Mouse (Mus musculus) embryonic facial prominence, embryonic 10.5 days (tissue): ENCODE results near the gene Plk3. TPM values are rescaled to one million over a fixed set of nuclear protein-coding genes. Genes with fewer than 3 reads are reported as not detected.

ENCODE experiments used
- DNase-seq: peaks from one replicate; pipeline ENCODE4 v3.0.0-alpha.2; 2017; ENCODE audit warnings: low spot score
- H3K27ac ChIP-seq: fragments of 300-500 bp; sonication (generic); replicated peaks from 2 replicates; pipeline ENCODE4 v1.5.1; 2016; ENCODE audit warnings: mild to moderate bottlenecking
- H3K27me3 ChIP-seq: fragments of 300-500 bp; sonication (generic); replicated peaks from 2 replicates; pipeline ENCODE4 v1.6.1; 2016; ENCODE audit warnings: low read depth, mild to moderate bottlenecking; ENCODE audit not compliant: poor library complexity, severe bottlenecking
- H3K36me3 ChIP-seq: fragments of 300-500 bp; sonication (generic); replicated peaks from 2 replicates; pipeline ENCODE4 v1.6.1; 2016; ENCODE audit warnings: mild to moderate bottlenecking, moderate library complexity
- H3K4me1 ChIP-seq: fragments of 300-500 bp; sonication (generic); 2 replicates; pipeline ENCODE4 v1.6.1; 2016
- H3K4me3 ChIP-seq: fragments of 300-500 bp; sonication (generic); 2 replicates; pipeline ENCODE4 v1.5.1; 2016; ENCODE audit warnings: mild to moderate bottlenecking, moderate library complexity
- H3K9me3 ChIP-seq: fragments of 300-500 bp; sonication (generic); 2 replicates; pipeline ENCODE4 v1.6.1; 2016; ENCODE audit warnings: mild to moderate bottlenecking
- WGBS: fragments of 180-500 bp; shearing (Covaris S2); methylation state at CpG from one replicate; pipeline ENCODE4 v1.1.7; 2016; 5-methylcytosine and 5-hydroxymethylcytosine counted together
- polyA plus RNA-seq: library from polyadenylated mRNA; unstranded; fragments of >200 nt; fragmentation: Nextera tagmentation; extraction: Ambion mirVana; gene quantifications from 2 replicates; pipeline ENCODE4 v1.2.1, GENCODE M21; 2016

The Plk3 gene
- polyA plus RNA-seq, 1 experiment from 2014 or later = 7.9 TPM

DNA sequence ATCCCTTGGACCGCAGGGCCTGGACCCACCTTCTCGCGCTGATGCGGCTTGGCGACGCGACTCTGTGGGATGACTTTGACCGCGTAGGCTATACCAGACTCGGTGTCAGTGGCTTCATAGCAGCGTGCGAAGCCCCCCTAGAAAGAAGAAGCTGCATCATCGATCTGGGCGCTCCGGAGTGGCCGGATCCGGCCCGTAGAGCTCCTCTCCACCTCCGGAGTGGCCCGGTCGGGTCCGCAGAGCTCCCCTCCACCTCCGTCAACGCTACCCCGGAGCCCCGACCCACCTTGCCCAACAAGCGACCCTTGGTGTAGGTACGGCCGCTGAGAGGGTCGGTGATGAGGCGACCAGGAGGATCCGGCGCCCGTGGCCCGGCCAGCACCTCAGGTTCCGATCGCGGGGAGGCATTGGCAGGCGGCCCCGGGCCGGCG, 382 bp downstream of the Plk3 start:
- peaks cover 30% of the 10 kb centered on the region for H3K36me3 ChIP-seq
- under 1% methylated on average over 42 of the region's 42 CpGs for WGBS
- H3K4me1 ChIP-seq = peaks cover 54% of the 10 kb centered on the region
- peaks cover 45% of the 10 kb centered on the region for H3K27me3 ChIP-seq
- DNase-seq = no peak
- H3K9me3 ChIP-seq = no peaks in the 10 kb centered on the region
- peak overlapping the region; percentile 92 for H3K4me3 ChIP-seq
- H3K27ac ChIP-seq = peak overlapping the region; percentile 83

DNA sequence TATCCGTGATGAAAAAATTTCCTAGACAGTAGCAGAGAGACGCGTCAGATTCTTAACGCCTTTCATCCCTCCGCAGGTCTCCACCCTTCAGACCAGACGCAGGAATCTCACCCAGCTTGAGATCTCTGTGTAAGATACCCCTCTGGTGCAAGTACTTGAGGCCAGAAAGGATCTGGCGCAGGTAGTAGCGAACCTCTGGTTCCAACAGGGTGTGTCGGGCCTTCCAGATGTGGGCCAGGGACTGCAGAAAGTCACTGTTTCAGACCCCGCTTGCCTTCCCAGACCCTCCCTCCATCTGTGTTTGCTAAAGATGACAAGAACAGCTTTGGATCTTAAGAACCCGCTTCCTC, 994 bp downstream of the Plk3 start:
- 3% methylated on average over 11 of the region's 11 CpGs for WGBS
- H3K27me3 ChIP-seq = peaks cover 45% of the 10 kb centered on the region

DNA sequence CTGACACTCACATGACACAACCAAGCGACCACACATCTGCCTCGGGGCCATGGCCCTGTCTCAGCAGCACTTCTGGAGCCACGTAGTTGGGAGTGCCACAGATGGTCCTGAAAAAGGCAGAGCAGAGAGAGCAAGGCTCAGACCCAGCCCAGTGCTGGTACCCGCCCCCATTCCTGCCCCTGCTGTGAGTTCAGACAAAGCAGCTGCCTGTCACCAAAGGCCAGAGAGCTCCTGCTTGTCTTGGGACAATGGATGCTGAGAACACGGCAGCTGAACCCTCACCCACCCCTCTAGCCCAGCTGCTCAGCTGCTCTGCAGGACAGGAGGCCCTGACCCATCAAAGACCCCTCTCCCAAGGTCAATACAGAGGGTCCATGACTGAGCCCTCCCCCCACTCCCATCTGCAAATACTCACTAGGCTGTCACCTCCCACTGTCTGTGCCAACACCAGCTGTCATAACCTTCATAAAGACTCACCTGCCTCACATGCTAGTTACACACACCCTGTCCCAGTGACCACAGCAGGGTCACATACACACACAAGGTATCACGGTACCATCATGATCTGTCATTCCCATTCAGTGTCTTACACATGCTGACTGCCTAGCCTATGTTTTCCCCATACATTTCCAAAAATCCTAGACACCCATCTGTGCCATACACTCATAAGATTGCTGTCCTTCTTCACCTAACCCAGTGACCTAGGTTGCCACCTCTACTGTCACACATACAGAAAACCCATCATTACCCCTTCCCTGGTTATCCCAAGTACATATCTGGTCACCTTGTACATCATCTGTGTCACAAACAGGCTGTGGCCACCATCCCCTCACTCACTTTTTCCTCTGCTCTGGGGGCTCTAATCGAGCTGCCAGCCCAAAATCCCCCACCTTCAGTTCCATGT, 1.6 kb downstream of the Plk3 start:
- peak; percentile 72 for DNase-seq
- peaks cover 37% of the 10 kb centered on the region for H3K36me3 ChIP-seq
- 6% methylated on average over 7 of the region's 7 CpGs for WGBS
- peak overlapping the region; percentile 49 for H3K27ac ChIP-seq
- H3K4me3 ChIP-seq = peak overlapping the region; percentile 92
- peaks cover 52% of the 10 kb centered on the region for H3K4me1 ChIP-seq
- H3K27me3 ChIP-seq = peaks cover 45% of the 10 kb centered on the region
- no peaks in the 10 kb centered on the region for H3K9me3 ChIP-seq

More for the DNA sequence above, 994 bp downstream of the Plk3 start:
- 0 out of 2 replicates have a peak overlapping the region, but pooled peaks have one; percentile 2 for H3K27ac ChIP-seq
- DNase-seq = no peak
- H3K4me1 ChIP-seq = peaks cover 52% of the 10 kb centered on the region
- peaks cover 36% of the 10 kb centered on the region for H3K36me3 ChIP-seq
- H3K4me3 ChIP-seq = peak overlapping the region; percentile 92
- H3K9me3 ChIP-seq = no peaks in the 10 kb centered on the region

DNA sequence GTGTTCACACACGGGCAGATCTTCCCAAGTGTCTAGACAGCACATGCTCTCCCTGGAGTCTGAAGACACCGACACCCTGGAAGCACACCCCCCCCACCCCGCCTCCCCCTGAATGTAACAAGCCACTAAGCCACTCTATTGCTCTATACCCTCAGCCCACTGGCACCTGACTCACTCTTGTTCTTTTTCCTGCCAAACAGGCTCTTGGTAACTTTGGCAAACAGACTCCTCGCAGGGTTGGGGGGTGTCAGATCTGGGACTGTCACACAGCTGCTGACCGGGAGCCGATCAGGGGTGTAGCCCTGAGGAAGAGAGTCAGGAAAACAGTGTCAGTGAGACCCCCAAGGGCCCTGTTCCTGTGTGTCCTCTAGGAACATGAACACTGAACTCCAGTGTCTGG, 2.6 kb downstream of the Plk3 start:
- peak overlapping the region; percentile 49 for H3K27ac ChIP-seq
- H3K27me3 ChIP-seq = peaks cover 45% of the 10 kb centered on the region
- H3K36me3 ChIP-seq = peaks cover 37% of the 10 kb centered on the region
- no peaks in the 10 kb centered on the region for H3K9me3 ChIP-seq
- 68% methylated on average over 6 of the region's 6 CpGs for WGBS
- peaks cover 56% of the 10 kb centered on the region for H3K4me1 ChIP-seq
- H3K4me3 ChIP-seq = peak overlapping the region; percentile 92
- no peak for DNase-seq

DNA sequence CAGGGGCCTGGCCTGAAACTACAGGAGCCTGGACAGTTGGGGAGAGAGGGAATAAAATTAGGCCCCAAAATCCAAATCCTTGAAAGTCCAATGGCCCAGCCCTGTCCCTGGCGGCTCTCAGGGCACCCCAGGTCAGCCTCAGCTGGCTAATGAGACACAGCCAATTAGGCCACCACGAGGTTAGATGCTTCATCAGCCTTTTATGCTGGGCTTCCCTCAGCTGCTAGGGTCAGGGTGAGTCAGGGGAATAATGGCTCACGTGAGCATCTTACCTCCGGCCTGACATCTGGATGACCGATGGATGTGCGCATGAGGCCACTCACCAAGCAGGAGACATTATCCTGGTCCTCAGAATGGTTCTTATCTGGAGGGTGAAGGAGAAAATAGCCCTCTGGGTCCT, 3.0 kb downstream of the Plk3 start:
- Histone ChIP-seq H3K36me3 (peaks cover 37% of the 10 kb centered on the region), H3K4me3 (peak overlapping the region; percentile 92), H3K27ac (no peak overlapping the region), H3K27me3 (peaks cover 45% of the 10 kb centered on the region), H3K9me3 (no peaks in the 10 kb centered on the region), H3K4me1 (peaks cover 56% of the 10 kb centered on the region)
- WGBS = 61% methylated on average over 6 of the region's 6 CpGs
- DNase-seq = no peak

DNA sequence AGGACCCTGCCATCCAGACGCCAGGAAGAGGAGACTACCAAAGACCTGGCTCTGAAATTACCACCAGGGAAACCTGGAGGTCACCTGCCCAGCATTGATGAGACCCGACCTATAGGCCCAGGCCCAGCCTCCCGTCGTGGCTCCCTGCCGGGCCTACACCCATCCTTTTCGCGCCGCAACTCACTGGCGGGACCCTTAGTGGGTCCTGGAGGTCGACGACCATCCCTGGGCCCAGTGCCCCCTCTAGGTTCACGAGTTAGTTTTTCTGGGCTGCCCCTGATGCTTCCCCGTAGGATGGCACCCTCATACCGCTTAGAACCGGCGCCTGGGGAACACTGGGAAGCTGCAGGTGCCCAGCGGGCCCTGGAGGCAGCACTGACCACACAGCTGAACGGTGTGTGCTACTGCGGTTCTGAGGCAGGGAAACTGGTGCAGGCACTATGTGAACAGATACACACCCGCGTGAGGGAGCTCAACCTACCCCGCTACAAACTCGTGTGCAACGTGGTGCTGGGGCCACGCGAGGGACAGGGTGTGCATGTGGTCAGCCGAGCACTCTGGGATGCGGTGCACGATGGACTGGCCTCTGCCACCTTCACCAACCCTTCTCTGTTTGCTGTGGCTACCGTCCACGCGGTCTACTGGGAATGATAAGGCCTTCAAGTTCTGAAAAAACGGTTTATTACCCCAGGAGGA, 5.6 kb downstream of the Plk3 start:
- 91% methylated on average over 33 of the region's 33 CpGs for WGBS
- Histone ChIP-seq H3K9me3 (no peaks in the 10 kb centered on the region), H3K36me3 (peaks cover 37% of the 10 kb centered on the region), H3K4me3 (no peak overlapping the region), H3K27me3 (peaks cover 37% of the 10 kb centered on the region), H3K27ac (no peak overlapping the region), H3K4me1 (peaks cover 63% of the 10 kb centered on the region)
- no peak for DNase-seq

DNA sequence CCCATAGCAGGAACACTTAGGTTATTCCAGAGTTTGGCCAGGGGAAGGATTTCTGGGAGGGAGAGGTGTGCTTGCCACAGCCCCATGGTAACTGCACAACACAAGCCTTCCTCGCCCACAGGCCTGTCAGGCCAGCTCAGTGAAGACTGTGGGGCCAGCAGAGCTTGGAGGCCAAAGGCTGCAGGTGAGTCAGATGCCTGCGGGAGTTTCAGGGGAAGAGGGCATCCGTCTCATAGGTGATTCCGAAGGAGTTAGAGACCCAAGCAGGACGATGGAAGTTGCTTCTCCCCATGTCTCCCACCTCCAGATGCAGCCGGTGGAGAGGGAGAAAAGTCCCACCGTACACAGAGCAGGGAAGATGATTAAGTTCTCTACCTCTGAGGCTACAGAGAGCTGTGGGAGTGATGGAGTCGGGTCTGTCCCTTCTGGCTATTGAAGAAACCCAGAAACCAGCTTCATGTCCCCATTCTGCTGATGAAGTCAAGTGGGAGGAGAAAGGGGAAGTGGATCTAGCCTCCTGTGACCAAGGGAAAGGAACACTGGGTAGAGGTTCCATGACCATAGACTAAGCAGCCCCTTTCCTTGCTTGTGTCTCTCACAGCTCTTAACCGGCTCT, 7.0 kb downstream of the Plk3 start, which contains the start of gene Tctex1d4:
Gene Tctex1d4, plus strand, starts transcription at position 120 of the 616 bp plus-strand sequence.
- Histone ChIP-seq H3K4me3 (peak within 1 kb of the TSS; percentile 23), H3K4me1 (peaks cover 49% of the 10 kb centered on the region), H3K9me3 (no peaks in the 10 kb centered on the region), H3K27me3 (peaks cover 23% of the 10 kb centered on the region), H3K36me3 (peaks cover 36% of the 10 kb centered on the region), H3K27ac (peak within 1 kb of the TSS; percentile 83)
- no peak for DNase-seq
- 87% methylated on average over 9 of the region's 9 CpGs for WGBS

DNA sequence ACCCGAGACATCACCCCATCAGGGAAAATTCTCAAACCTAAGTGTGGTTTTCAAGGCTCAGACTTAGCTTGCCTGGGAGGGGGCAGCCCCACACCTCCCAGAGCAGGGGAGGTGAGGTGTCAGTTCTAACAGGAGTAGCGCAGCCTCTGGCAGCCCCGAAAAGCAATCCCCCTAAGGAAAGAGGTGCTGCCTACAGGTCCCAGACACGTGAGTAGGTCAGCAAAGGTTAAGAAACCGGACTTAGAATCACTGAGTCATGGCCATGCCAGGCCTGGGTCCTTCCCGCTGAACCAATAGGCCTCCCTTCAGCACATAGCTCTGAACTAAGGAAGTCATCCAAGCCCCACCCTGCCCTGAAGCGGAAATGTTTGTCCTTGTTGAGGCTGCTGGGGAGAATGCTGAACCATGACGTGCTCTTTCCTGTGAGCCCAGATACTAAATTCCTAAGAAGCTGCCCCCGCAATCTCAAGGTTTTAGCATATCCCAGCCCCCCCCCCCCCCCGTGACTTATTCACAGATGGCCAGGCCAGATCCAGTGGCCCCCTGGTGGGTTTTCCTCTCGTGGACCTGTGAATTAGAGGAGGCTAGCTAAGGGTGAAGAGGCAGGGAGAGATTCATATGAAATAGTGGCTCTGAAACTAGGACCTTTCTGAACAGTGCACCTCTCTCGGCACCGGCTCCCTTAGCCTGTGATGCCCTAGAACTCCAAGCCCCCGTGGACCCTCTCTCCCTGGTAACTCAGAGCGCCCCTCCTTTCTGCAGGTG, 7.7 kb downstream of the Plk3 start:
- Histone ChIP-seq H3K27me3 (peaks cover 16% of the 10 kb centered on the region), H3K4me1 (peaks cover 48% of the 10 kb centered on the region), H3K36me3 (peaks cover 30% of the 10 kb centered on the region), H3K27ac (peak overlapping the region; percentile 83), H3K9me3 (no peaks in the 10 kb centered on the region), H3K4me3 (peak overlapping the region; percentile 23)
- peak; percentile 39 for DNase-seq
- 44% methylated on average over 15 of the region's 15 CpGs for WGBS

DNA sequence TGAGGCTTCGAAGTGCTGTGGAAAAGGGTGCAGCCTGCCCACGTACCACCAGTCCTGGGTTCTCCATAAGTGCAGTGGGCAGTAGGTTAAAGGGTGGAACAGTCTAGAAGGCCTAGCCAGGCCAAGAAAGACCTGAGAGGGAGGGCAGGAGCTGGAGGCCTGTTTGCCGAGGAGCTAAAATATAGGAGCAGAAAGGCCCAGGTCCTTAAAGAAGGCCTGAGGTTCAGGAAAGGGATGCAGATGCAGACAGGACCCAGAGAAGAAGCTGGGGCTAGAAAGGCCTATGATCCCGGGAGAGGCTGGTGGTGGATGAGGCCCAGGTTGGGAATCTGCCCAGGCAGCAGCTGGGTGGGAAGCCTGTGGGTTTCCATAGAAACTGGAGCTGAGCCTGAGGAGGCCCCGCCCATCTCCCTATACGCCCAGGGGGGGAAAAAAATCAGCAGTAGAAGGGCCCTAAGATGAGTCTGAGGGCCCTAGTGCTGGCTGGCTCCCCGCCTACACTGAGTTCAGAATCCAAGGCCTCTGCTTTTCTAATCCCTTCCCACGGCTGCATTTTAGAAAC, 8.3 kb downstream of the Plk3 start, which contains the start of gene Btbd19:
Gene Btbd19, minus strand, starts transcription at position 378 of the 562 bp plus-strand sequence.
- peak; percentile 64 for DNase-seq
- no peaks in the 10 kb centered on the region for H3K9me3 ChIP-seq
- peaks cover 26% of the 10 kb centered on the region for H3K36me3 ChIP-seq
- peaks cover 9% of the 10 kb centered on the region for H3K27me3 ChIP-seq
- H3K4me1 ChIP-seq = peaks cover 45% of the 10 kb centered on the region
- H3K4me3 ChIP-seq = peak within 1 kb of the TSS; percentile 23
- H3K27ac ChIP-seq = peak within 1 kb of the TSS; percentile 83
- 37% methylated on average over 8 of the region's 8 CpGs for WGBS

DNA sequence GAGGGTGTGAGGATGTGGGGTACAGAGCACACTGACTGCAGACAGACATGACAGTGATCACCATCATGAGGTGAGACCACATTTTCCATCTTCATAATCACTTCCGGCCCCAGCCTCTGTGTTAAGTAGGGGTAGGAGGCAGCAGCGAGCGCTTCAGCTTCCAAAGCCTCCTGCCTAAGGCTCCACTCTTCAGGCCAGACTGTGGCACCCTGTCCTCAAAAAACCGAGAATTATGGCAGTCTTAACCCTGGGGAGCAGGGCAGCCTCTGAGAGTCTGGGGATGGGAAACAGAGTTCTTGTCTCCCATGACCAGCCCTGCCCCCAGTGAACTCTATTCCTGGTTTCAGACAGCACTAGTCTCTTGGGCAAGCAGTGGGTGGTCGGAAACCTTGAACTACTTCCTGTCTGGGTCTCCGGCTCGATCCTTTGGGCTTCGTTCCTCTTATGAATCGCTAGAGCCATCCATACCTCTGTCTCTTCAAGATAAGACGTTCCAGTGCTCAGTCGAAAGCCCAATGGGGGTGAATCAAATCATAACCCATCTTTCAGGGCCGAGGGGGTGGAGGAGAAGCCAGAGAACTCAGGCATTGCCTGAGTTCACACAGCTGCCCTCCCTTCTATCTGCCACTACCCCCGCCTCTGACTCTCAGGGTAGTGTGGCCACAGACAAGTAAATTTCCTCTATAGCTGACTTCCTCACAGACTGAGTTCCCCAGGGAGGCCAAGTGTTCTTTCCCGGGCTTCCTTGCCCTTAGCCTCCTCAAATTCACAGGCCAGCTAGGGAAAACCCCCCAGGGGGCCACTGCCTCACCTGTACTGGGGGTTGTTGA, 9.0 kb downstream of the Plk3 start:
- DNase-seq = no peak
- Histone ChIP-seq H3K9me3 (no peaks in the 10 kb centered on the region), H3K4me3 (peak overlapping the region; percentile 23), H3K36me3 (peaks cover 19% of the 10 kb centered on the region), H3K4me1 (peaks cover 46% of the 10 kb centered on the region), H3K27ac (peak overlapping the region; percentile 83), H3K27me3 (peaks cover 4% of the 10 kb centered on the region)
- 67% methylated on average over 14 of the region's 14 CpGs for WGBS

DNA sequence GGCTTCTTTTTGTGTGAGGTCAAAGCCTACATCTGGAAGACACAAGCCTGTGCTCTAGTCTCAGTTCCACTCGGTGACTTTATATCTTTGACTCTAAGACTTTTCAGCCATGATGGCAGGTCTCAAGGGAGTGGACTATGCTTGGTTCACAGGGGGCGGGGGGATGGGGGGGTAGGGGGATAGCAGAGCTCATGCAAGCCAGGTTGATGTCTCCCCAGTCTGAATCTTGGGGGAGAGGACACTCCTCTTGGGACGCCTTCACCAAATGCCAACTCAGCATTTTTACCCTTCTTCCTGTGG, 9.6 kb downstream of the Plk3 start:
- no peak for DNase-seq
- peak overlapping the region; percentile 83 for H3K27ac ChIP-seq
- no peaks in the 10 kb centered on the region for H3K27me3 ChIP-seq
- H3K4me1 ChIP-seq = peaks cover 47% of the 10 kb centered on the region
- 88% methylated on average over 3 of the region's 3 CpGs for WGBS
- H3K4me3 ChIP-seq = no peak overlapping the region
- peaks cover 15% of the 10 kb centered on the region for H3K36me3 ChIP-seq
- H3K9me3 ChIP-seq = no peaks in the 10 kb centered on the region
